Mouse (Mus musculus): ENCODE data around the gene Insl6.

The Insl6 gene

GRCm38 (mm10) chr19:29325053-29325851 is at the start of gene Insl6:
Gene Insl6 (minus strand): TSS chr19:29325356.
- in situ Hi-C loops (cut with MboI; ENCODE audit: low sequenced_read_pairs): no loop called here

- in situ Hi-C loops (cut with MboI; ENCODE audit: low sequenced_read_pairs): no loop called here
Observed at GRCm38 (mm10) chr19:29374947-29375346, 49.8 kb upstream of the Insl6 start.

- in situ Hi-C loops (cut with MboI; ENCODE audit: low sequenced_read_pairs): no loop called here
Observed at GRCm38 (mm10) chr19:29373438-29373837, 48.3 kb upstream of the Insl6 start.

GRCm38 (mm10) chr19:29372621-29373020 is 47.5 kb upstream of the Insl6 start:
- in situ Hi-C loops (cut with MboI; ENCODE audit: low sequenced_read_pairs): no loop called here

- in situ Hi-C loops (cut with MboI; ENCODE audit: low sequenced_read_pairs): no loop called here
Observed at GRCm38 (mm10) chr19:29372138-29372537, 47.0 kb upstream of the Insl6 start.

- in situ Hi-C loops (cut with MboI; ENCODE audit: low sequenced_read_pairs): no loop called here
Observed at GRCm38 (mm10) chr19:29371284-29372081, 46.3 kb upstream of the Insl6 start.

- in situ Hi-C loops (cut with MboI; ENCODE audit: low sequenced_read_pairs): no loop called here
Observed at GRCm38 (mm10) chr19:29370545-29371283, 45.6 kb upstream of the Insl6 start.

- in situ Hi-C loops (cut with MboI; ENCODE audit: low sequenced_read_pairs): no loop called here
Observed at GRCm38 (mm10) chr19:29370112-29370511, 45.0 kb upstream of the Insl6 start.

- in situ Hi-C loops (cut with MboI; ENCODE audit: low sequenced_read_pairs): no loop called here
Observed at GRCm38 (mm10) chr19:29368671-29369309, 43.6 kb upstream of the Insl6 start.

- in situ Hi-C loops (cut with MboI; ENCODE audit: low sequenced_read_pairs): no loop called here
Observed at GRCm38 (mm10) chr19:29368041-29368440, 42.9 kb upstream of the Insl6 start.

GRCm38 (mm10) chr19:29366969-29367622 is 41.9 kb upstream of the Insl6 start, which contains the start of the genes Plgrkt and Cd274:
Gene Plgrkt (minus strand): TSS chr19:29367390.
Gene Cd274 (plus strand): TSS chr19:29367455.
- in situ Hi-C loops (cut with MboI; ENCODE audit: low sequenced_read_pairs): no loop called here

GRCm38 (mm10) chr19:29366226-29366968 is 41.2 kb upstream of the Insl6 start:
- in situ Hi-C loops (cut with MboI; ENCODE audit: low sequenced_read_pairs): no loop called here

GRCm38 (mm10) chr19:29365105-29365504 is 39.9 kb upstream of the Insl6 start:
- in situ Hi-C loops (cut with MboI; ENCODE audit: low sequenced_read_pairs): no loop called here

GRCm38 (mm10) chr19:29364076-29364475 is 38.9 kb upstream of the Insl6 start:
- in situ Hi-C loops (cut with MboI; ENCODE audit: low sequenced_read_pairs): no loop called here

- in situ Hi-C loops (cut with MboI; ENCODE audit: low sequenced_read_pairs): no loop called here
Observed at GRCm38 (mm10) chr19:29363557-29363956, 38.4 kb upstream of the Insl6 start.

GRCm38 (mm10) chr19:29362173-29362930 is 37.2 kb upstream of the Insl6 start:
- in situ Hi-C loops (cut with MboI; ENCODE audit: low sequenced_read_pairs): no loop called here

GRCm38 (mm10) chr19:29361468-29362130 is 36.4 kb upstream of the Insl6 start:
- in situ Hi-C loops (cut with MboI; ENCODE audit: low sequenced_read_pairs): no loop called here

- in situ Hi-C loops (cut with MboI; ENCODE audit: low sequenced_read_pairs): no loop called here
Observed at GRCm38 (mm10) chr19:29360251-29360650, 35.1 kb upstream of the Insl6 start.

All from CH12F3 (cell line).